In the genomic region with DNA sequence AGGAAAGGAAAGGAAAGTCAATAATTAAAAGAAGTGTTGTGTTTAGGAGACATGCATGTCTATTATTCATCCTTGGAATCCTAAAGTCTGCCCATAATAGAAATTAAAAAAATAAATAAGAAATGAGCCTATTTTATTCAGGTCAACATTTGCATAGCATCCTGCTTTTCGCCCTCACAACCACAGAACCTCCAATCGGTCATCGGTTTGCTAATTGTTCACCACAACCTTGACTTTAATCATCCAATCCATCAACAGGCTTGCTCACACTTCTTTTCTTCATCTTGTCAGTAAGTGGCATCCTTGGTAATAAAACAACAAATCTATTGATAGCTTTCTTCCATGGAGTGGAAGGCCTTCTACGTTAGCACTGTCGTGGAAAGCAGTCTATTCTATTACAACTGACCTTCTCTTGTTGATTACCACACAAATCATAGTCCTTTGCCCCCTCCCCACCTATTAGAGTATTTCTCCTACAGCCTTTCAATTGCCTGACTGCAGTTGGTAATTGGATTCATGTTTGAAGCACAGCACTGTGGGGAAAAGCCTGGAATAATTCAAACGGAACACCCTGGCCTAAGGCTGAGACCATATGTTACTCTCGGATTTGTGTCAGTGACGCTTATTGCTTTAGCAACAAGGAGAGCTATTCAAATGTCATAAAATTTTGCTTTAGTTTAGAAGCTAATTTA, we compare ENCODE assay signal across 14 mouse cellular contexts.
DNase-seq lines count a peak whose midpoint lies in the region; ATAC-seq lines count a peak whose summit lies in the region.
"Had no signal": no experiment of that assay in that cellular context is flagged by ENCODE, and none has a peak within 500 bp of the region (broad histone marks: within the 10 kb centered on the region; RNA-seq: fewer than 3 reads in every experiment).

No protein-coding gene starts in this region.

- WGBS in forebrain, embryonic 12.5 days = 57% methylated on average over 8 of the region's 8 CpGs
- WGBS in heart, embryonic 12.5 days = 88% methylated on average over 8 of the region's 8 CpGs

- H3K9me3 ChIP-seq in forebrain, embryonic 12.5 days = no peaks in the 10 kb centered on the region
- 0 out of 2 replicates have a peak, but pooled peaks cover 3% of the 10 kb centered on the region for H3K9me3 ChIP-seq in heart, embryonic 12.5 days (replicated peaks)
- H3K9me3 ChIP-seq: embryonic facial prominence, embryonic 12.5 days; megakaryocyte, embryonic 14.5 days had no signal

- H3K4me3 ChIP-seq in forebrain, embryonic 12.5 days (replicated peaks) = no peak overlapping the region
- no peak overlapping the region for H3K4me3 ChIP-seq in heart, embryonic 12.5 days
- H3K4me3 ChIP-seq: embryonic facial prominence, embryonic 12.5 days; liver, embryonic 13.5 days; megakaryocyte, embryonic 14.5 days had no signal

- H3K9ac ChIP-seq in forebrain, embryonic 12.5 days = no peak overlapping the region
- H3K9ac ChIP-seq in heart, embryonic 12.5 days = no peak overlapping the region
- H3K9ac ChIP-seq: embryonic facial prominence, embryonic 12.5 days; liver, embryonic 13.5 days had no signal

- H3K4me2 ChIP-seq in forebrain, embryonic 12.5 days = no peak overlapping the region
- no peak overlapping the region for H3K4me2 ChIP-seq in heart, embryonic 12.5 days
- H3K4me2 ChIP-seq: embryonic facial prominence, embryonic 12.5 days; liver, embryonic 13.5 days had no signal

- no peak overlapping the region for H3K27ac ChIP-seq in forebrain, embryonic 12.5 days
- H3K27ac ChIP-seq in heart, embryonic 12.5 days (ENCODE audit: poor library complexity, severe bottlenecking) = no peak overlapping the region
- H3K27ac ChIP-seq: embryonic facial prominence, embryonic 12.5 days; liver, embryonic 13.5 days had no signal

- H3K36me3 ChIP-seq in forebrain, embryonic 12.5 days (replicated peaks) = no peaks in the 10 kb centered on the region
- no peaks in the 10 kb centered on the region for H3K36me3 ChIP-seq in heart, embryonic 12.5 days
- H3K36me3 ChIP-seq: embryonic facial prominence, embryonic 12.5 days; liver, embryonic 13.5 days had no signal

- ATAC-seq in forebrain, embryonic 12.5 days (ENCODE audit: low FRiP score) = peak; percentile 78
- ATAC-seq in heart, embryonic 12.5 days (ENCODE audit: insufficient number of reproducible peaks, low FRiP score) = no peak

- peaks cover 11% of the 10 kb centered on the region for H3K4me1 ChIP-seq in forebrain, embryonic 12.5 days
- H3K4me1 ChIP-seq in heart, embryonic 12.5 days (replicated peaks) = no peaks in the 10 kb centered on the region
- H3K4me1 ChIP-seq: embryonic facial prominence, embryonic 12.5 days; liver, embryonic 13.5 days; megakaryocyte, embryonic 14.5 days had no signal

- peak; percentile 6 for DNase-seq in retina, adult 2 months (ENCODE audit: low read depth, low spot score)
- no peak for DNase-seq in retina, embryonic 14.5 days (ENCODE audit: low spot score)
- DNase-seq in layer of hippocampus, adult 8-10 months (ENCODE audit: low spot score in 2 of 2) = peak; percentile 29 to 46
- peak; percentile 48 for DNase-seq in telencephalon, adult 2 months (ENCODE audit: low read depth, low spot score)
- DNase-seq in urinary bladder, postnatal 4 days (ENCODE audit: low spot score in 2 of 2) = no peak
- DNase-seq: adrenal gland, adult 2 months; heart, adult 11 months; kidney, postnatal 14 days; liver, embryonic 13.5 days; spleen, adult 18-20 months had no signal

- H3K27me3 ChIP-seq in forebrain, embryonic 12.5 days = no peaks in the 10 kb centered on the region
- no peaks in the 10 kb centered on the region for H3K27me3 ChIP-seq in heart, embryonic 12.5 days (replicated peaks)
- H3K27me3 ChIP-seq: embryonic facial prominence, embryonic 12.5 days; liver, embryonic 13.5 days; megakaryocyte, embryonic 14.5 days had no signal

Comparison
In these comparisons a context has a peak if more than half of its experiments do, and no peak if none do; other contexts are left out.
1. DNase-seq: peak in retina, adult 2 months (single experiment), layer of hippocampus, adult 8-10 months (2 of 2) and telencephalon, adult 2 months (single experiment); none in retina, embryonic 14.5 days (single experiment) and urinary bladder, postnatal 4 days (0 of 2).